Mouse (Mus musculus) lung, embryonic 14.5 days (tissue): ENCODE measurements at regions not wholly inside any gene's neighbourhood (a gene's known extent, or its start where the extent isn't known, plus 50 kb on each side); places are given as distances from the start of the nearest gene placed in this dataset.

Experiments used
- ATAC-seq: fragments of 200-750 bp; cut with Nextera tagmentation; 2 replicates; pipeline ENCODE4 v1.8.0; 2017; ENCODE audit warnings: mild to moderate bottlenecking, moderate TSS enrichment, moderate library complexity; ENCODE audit not compliant: insufficient read depth
- DNase-seq: peaks from one replicate; pipeline ENCODE4 v3.0.0-alpha.2; 2015
- H3K27ac ChIP-seq: fragments of 300-500 bp; sonication (generic); 2 replicates; pipeline ENCODE4 v1.5.1; 2014; ENCODE audit warnings: low read depth, mild to moderate bottlenecking, moderate library complexity
- H3K27me3 ChIP-seq: fragments of 300-500 bp; sonication (generic); 2 replicates; pipeline ENCODE4 v1.6.1; 2014; ENCODE audit warnings: low read length, control low read depth; ENCODE audit not compliant: insufficient read depth
- H3K36me3 ChIP-seq: fragments of 300-500 bp; sonication (generic); 2 replicates; pipeline ENCODE4 v1.6.1; 2014; ENCODE audit warnings: control low read depth; ENCODE audit not compliant: insufficient read depth
- H3K4me1 ChIP-seq: fragments of 300-500 bp; sonication (generic); 2 replicates; pipeline ENCODE4 v1.6.1; 2014; ENCODE audit warnings: antibody characterized with exemption, control low read depth; ENCODE audit not compliant: insufficient read depth
- H3K4me2 ChIP-seq: fragments of 300-500 bp; sonication (generic); 2 replicates; pipeline ENCODE4 v1.6.1; 2014; ENCODE audit warnings: mild to moderate bottlenecking
- H3K4me3 ChIP-seq: fragments of 300-500 bp; sonication (generic); 2 replicates; pipeline ENCODE4 v1.5.1; 2014; ENCODE audit warnings: low read depth, low read length
- H3K9ac ChIP-seq: fragments of 300-500 bp; sonication (generic); 2 replicates; pipeline ENCODE4 v1.6.1; 2014
- H3K9me3 ChIP-seq: fragments of 300-500 bp; sonication (generic); 2 replicates; pipeline ENCODE4 v1.6.1; 2016; ENCODE audit warnings: low read depth, low read length, control low read depth
- CTCF ChIP-seq: IDR thresholded peaks from 2 replicates; pipeline ENCODE4 v1.5.1; 2016; ENCODE audit warnings: antibody characterized with exemption, low read depth
- WGBS: fragments of 180-500 bp; shearing (Covaris S2); extraction: QIAGEN DNeasy Blood & Tissue Kit; methylation state at CpG from one replicate; pipeline ENCODE4 v1.1.7; 2014; 5-methylcytosine and 5-hydroxymethylcytosine counted together

- 77% methylated on average over 3 of the region's 3 CpGs for WGBS
- Histone ChIP-seq H3K36me3 (no peaks in the 10 kb centered on the region), H3K27me3 (no peaks in the 10 kb centered on the region), H3K4me2 (no peak overlapping the region), H3K27ac (no peak overlapping the region), H3K9ac (no peak overlapping the region), H3K4me1 (no peaks in the 10 kb centered on the region), H3K4me3 (no peak overlapping the region), H3K9me3 (no peaks in the 10 kb centered on the region)
- no peak for DNase-seq
- no peak for ATAC-seq
- TF ChIP-seq CTCF, result no peak
Observed at GRCm38 (mm10) chr9:30578213-30578612, 151.3 kb downstream of the Snx19 start.

DNA sequence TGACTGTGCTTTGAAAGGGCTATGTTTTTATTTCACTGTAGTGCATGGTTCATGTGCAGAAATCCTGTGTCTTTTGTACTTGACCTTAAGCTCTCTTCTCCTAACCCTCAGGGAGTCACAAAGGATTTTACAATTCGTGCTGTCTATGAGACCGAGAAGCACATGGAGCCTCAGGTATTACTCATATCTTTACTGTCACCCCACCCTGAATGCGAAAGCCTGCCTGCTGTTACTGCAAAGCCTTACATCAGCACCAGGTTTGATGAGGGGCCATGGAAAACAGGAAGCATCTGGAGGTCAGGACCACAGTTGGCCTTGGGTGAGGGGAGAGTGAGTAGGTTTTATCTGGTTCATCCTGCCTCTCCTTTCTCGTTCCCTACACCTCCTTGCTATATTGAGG, 150.3 kb downstream of the Snx19 start:
- Histone ChIP-seq H3K4me3 (no peak overlapping the region), H3K9me3 (no peaks in the 10 kb centered on the region), H3K36me3 (no peaks in the 10 kb centered on the region), H3K4me2 (no peak overlapping the region), H3K4me1 (no peaks in the 10 kb centered on the region), H3K27me3 (no peaks in the 10 kb centered on the region), H3K9ac (no peak overlapping the region), H3K27ac (no peak overlapping the region)
- ATAC-seq, result no peak
- TF ChIP-seq CTCF, result no peak
- 73% methylated on average over 4 of the region's 4 CpGs for WGBS
- DNase-seq, result no peak

GRCm38 (mm10) chr9:30575531-30575930, 148.6 kb downstream of the Snx19 start:
- ATAC-seq, result no peak
- H3K4me1 ChIP-seq, result peaks cover 6% of the 10 kb centered on the region; the same call in 1 of the 2 replicates
- no peak overlapping the region for H3K4me3 ChIP-seq
- H3K36me3 ChIP-seq, result no peaks in the 10 kb centered on the region
- no peaks in the 10 kb centered on the region for H3K9me3 ChIP-seq
- 74% methylated on average over 3 of the region's 3 CpGs for WGBS
- TF ChIP-seq CTCF, result no peak
- no peak overlapping the region for H3K4me2 ChIP-seq
- no peak overlapping the region for H3K9ac ChIP-seq
- H3K27ac ChIP-seq, result no peak overlapping the region
- no peaks in the 10 kb centered on the region for H3K27me3 ChIP-seq
- DNase-seq, result no peak

- Histone ChIP-seq H3K36me3 (no peaks in the 10 kb centered on the region), H3K9ac (no peak overlapping the region), H3K27me3 (no peaks in the 10 kb centered on the region), H3K4me2 (no peak overlapping the region), H3K4me3 (no peak overlapping the region), H3K9me3 (no peaks in the 10 kb centered on the region), H3K27ac (peak overlapping the region; percentile 19; the same call in 1 of the 2 replicates), H3K4me1 (peaks cover 6% of the 10 kb centered on the region; the same call in 1 of the 2 replicates)
- DNase-seq (peak; percentile 23), ATAC-seq (peak; percentile 36; the same call in 1 of the 2 replicates)
- TF ChIP-seq CTCF, result no peak
- WGBS, result 44% methylated on average over 1 of the region's 1 CpGs
Observed at GRCm38 (mm10) chr9:30573294-30573693, 146.4 kb downstream of the Snx19 start.

DNA sequence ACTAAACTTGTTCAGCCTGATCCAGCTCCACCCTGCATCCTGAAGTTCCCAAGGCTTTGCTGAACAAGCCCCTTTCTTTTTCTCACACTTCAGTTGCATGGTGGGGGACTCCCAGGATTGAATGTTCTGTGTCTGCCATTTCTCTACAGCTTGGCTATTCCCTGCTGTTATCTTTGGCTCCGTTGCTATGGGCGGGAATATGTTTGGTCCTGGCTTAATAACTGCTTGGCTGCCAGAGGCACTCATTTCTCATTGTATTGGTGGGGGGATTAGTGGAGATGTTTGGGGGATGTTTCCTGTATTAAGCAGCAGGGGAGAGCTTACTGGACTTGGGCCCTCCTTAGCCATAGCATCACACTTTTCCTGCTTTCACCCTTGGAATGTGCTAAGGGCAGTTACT, 144.1 kb downstream of the Snx19 start:
- 11% methylated on average over 2 of the region's 2 CpGs for WGBS
- peak; percentile 88 for ATAC-seq
- no peaks in the 10 kb centered on the region for H3K9me3 ChIP-seq

DNA sequence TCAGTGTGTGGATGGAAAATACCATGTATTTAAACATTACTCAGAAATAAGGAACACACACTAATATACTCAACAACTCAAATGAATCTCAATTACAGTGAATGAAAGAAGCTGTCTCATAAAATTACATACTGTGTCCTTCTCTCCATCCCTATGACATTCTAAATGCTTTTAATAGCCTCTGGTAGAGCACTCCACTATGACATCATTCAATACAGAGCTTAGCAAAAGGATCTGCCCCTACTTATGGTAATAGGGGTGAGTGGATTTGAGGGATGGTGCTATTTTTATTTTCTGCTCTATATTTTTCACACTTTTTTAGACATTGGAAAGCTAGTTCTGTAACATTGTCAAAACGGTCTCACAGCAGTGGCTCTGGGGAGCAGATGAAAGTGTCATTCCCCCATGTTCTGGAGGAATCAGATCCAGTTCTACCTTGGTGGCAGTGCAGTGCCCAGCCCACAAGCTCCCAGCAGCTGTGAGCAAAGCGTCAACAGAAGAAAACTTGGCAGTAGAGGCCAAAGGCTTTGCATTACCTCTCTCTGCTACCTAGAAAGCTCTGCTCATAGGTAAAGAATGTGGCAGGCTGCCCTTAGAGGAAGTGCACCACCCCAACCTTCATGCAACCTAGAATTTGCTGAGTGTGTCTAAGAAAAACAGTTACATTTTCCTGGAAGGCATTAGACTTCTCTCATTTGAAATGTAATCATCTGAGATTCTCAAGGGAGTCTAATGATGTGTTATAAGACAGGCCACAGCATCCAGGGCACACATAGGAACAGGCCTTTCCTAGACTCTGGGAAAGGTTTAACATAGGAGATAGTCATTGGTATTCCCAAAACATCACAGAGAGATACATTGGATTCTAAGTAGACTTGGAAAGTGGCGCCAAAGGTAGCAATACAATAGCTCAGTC, 138.1 kb downstream of the Snx19 start:
- Histone ChIP-seq H3K4me2 (no peak overlapping the region), H3K9me3 (no peaks in the 10 kb centered on the region), H3K9ac (no peak overlapping the region), H3K36me3 (no peaks in the 10 kb centered on the region), H3K27ac (no peak overlapping the region), H3K27me3 (no peaks in the 10 kb centered on the region), H3K4me3 (no peak overlapping the region), H3K4me1 (no peaks in the 10 kb centered on the region; the same call in 1 of the 2 replicates)
- WGBS, result 59% methylated on average over 3 of the region's 3 CpGs
- ATAC-seq, result no peak
- no peak for TF ChIP-seq CTCF
- DNase-seq, result peak; percentile 46

More for the DNA sequence above, 144.1 kb downstream of the Snx19 start:
- TF ChIP-seq CTCF, result no peak
- peak overlapping the region; percentile 13; the same call in 1 of the 2 replicates for H3K27ac ChIP-seq
- H3K4me2 ChIP-seq, result no peak overlapping the region
- peaks cover 6% of the 10 kb centered on the region; the same call in 1 of the 2 replicates for H3K4me1 ChIP-seq
- H3K27me3 ChIP-seq, result no peaks in the 10 kb centered on the region
- no peak overlapping the region for H3K9ac ChIP-seq
- H3K36me3 ChIP-seq, result no peaks in the 10 kb centered on the region
- peak; percentile 58 for DNase-seq
- H3K4me3 ChIP-seq, result no peak overlapping the region

DNA sequence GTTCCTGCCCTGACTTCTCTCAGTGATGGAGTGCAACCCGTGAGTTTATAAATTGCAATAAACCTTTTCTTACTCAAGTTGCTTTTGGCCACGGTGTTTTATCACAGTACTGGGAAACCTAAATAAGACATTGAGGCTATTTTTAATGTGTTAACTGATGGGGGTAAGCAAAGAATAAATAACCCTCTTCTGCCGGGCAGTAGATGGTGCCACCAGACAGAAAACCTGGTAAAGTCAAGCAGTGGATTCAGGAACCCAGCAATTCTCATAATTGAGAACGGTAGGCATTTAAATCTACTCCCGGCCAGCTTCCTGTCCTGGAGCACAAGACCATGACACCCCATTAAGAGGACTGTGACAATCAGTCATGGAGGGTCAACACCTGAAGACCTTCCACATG, 136.5 kb downstream of the Snx19 start:
- ATAC-seq, result no peak
- Histone ChIP-seq H3K4me3 (no peak overlapping the region), H3K27ac (no peak overlapping the region), H3K27me3 (no peaks in the 10 kb centered on the region), H3K9ac (no peak overlapping the region), H3K4me2 (no peak overlapping the region), H3K36me3 (no peaks in the 10 kb centered on the region), H3K9me3 (no peaks in the 10 kb centered on the region), H3K4me1 (no peaks in the 10 kb centered on the region; the same call in 1 of the 2 replicates)
- no peak for DNase-seq
- 54% methylated on average over 5 of the region's 5 CpGs for WGBS
- TF ChIP-seq CTCF, result no peak
